Mouse (Mus musculus) lung, adult 2 months (tissue): Measurements from ENCODE around the gene Ipo13.

Source experiments
- CTCF ChIP-seq: fragments of 200-500 bp; IDR thresholded peaks from 2 replicates; pipeline ENCODE4 v1.5.1; 2011; ENCODE audit warnings: mild to moderate bottlenecking, low read length, control low read depth; ENCODE audit not compliant: insufficient read depth
- POLR2A ChIP-seq: fragments of 200-500 bp; IDR thresholded peaks from 2 replicates; pipeline ENCODE4 v1.6.1; 2011; ENCODE audit warnings: low read depth, mild to moderate bottlenecking, control low read depth, low read length, borderline replicate concordance; ENCODE audit errors: extremely low read depth

DNA sequence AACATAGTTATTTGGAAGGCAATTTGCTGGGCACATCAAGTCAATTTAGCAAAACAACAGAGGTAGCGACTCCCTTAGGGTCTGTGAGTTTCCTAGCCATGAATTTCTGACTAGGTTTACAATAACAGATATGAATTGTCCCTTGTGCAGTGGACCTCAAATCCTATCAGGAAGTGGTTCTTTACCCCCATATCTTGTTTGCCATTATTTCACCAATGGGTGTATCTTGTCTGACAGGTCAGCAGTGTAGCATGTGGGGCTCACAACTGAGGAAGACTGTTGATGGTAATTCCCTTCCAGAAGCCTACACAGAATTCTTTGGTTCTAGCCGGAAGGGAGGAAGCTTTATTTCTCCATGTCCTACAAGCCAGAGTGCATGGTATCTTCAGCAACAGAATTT lies 6.6 kb upstream of the Ipo13 start:
- TF ChIP-seq CTCF (no peak), POLR2A (no peak)
